Mouse (Mus musculus) CD4-positive, CD25-positive, alpha-beta regulatory T cell, adult 2 months (primary cell): Measurements from ENCODE around the gene Msx1.

Experiments used
- DNase-seq: peaks from one replicate; pipeline ENCODE4 v3.0.0-alpha.2; 2012; ENCODE audit warnings: low read depth, low spot score

The Msx1 gene

DNA sequence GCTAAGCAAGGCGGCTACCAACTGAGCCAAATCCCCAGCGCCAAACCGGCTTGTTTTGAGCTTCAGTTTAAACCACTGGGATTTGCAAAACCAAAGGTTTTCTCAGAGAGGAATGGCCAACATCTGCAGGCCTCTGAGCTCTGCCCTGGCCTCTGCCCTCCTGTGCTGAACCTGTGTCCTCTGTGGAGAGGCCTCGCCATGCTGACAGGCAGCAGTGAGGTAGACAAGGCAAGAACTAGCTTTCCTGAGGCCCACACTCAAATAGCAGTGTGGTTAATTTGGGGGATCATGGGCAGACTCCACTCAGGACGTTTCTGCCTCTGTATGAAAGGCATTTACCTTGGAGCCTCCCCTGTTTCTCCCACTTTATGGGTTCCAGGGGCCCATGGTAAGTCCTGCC, 27.6 kb downstream of the Msx1 start:
- no peak for DNase-seq

DNA sequence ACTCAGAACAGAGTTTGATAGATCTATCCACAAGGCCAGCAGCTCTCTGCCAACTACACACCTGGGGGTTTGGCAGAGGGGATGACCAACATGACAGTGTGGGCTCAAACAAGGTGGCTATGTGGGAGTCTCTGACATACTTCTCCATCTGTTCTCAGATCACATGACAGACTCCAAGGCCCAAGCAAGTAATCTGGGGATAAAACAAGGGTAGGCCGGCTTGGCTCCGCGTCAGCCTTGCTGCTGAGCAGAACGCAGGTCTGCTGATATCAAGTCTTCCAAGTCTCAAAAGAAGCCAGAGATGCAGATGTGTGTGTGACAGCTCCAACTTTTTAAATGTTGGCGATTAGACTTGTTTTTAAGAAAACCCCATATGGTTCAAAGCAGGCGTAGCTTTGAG, 28.7 kb downstream of the Msx1 start:
- no peak for DNase-seq

- no peak for DNase-seq
Measured at GRCm38 (mm10) chr5:37792154-37792553, 32.2 kb downstream of the Msx1 start.

DNA sequence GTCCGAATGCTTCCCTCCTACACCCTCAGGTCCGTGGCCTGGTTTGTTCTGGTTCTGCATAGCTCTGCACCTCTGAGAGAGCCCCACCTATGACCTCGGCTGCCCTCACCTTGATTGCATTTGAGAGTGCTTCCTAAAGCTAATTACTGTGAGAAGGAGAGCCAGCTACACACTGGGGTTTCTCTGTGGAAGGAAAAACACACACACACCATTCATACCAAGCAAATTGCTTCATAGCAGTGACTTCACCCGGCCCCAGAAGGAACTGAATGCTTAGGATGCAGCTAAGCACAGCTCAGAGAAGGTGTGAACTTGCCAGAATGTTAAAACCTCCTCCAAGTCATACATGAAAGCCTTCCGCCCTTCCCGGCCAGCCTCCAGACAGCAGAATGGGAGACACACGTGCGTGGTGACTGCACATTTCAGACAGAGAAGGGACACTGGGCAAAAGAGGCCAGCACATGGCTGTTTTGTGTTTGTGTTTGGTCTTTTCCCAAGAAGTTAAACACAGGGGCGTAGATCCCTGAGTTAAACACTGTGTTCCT, 39.5 kb downstream of the Msx1 start:
- DNase-seq: no peak

DNA sequence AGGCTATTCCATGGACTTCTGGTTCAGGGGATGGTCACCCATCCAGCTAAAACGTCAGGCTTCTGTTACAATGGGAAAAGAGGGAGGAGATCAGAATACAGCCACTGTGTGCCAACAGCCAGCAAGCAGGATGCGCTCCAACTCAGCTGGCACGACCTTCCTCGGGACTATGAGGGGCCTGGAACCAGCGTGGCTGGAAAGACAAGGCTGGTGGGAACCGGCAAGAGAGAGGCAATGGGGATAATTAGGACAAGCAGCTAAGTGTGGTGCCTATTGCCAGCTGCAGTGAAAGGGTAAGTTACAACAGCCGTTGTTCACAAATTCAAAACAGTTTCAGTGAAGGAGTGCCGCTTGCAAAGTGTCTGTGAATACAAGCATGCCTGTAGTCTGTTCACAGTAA, 41.1 kb downstream of the Msx1 start:
- no peak for DNase-seq

DNA sequence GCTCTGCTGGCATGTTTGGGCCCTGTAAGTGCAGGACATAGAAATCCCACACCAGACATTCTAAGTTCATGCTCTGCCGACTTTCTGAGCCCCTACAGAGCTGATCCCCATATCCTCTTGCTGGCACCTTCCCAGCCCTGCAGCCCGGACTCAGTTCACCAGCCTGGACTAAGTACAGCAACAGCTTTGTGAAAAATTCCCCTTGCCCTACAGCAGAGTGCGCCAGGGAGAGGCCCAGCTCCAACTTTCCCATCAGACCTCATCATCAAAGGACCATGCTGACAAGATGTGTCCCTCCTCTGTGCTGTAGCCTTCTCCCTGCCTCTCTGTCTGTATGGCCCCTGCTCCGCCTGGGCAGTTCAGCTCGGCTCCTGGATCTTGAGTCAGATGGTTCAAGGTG, 48.7 kb downstream of the Msx1 start:
- DNase-seq: no peak

- no peak for DNase-seq
Measured at GRCm38 (mm10) chr5:37774011-37774410, 50.4 kb downstream of the Msx1 start.

- DNase-seq: no peak
Measured at GRCm38 (mm10) chr5:37770870-37771269, 53.5 kb downstream of the Msx1 start.
